Mouse (Mus musculus) B cell, adult (primary cell): Measurements from ENCODE around the gene Mfsd4b1. TPM values are rescaled to one million over a fixed set of nuclear protein-coding genes. Genes with fewer than 3 reads are reported as not detected.

ENCODE experiments used
- total RNA-seq: library from RNA; stranded (reverse); gene quantifications from 4 replicates; pipeline ENCODE4 v1.2.4, GENCODE M21; 2023; ENCODE audit not compliant: inconsistent age

The Mfsd4b1 gene
- not detected in 4 replicates for total RNA-seq

DNA sequence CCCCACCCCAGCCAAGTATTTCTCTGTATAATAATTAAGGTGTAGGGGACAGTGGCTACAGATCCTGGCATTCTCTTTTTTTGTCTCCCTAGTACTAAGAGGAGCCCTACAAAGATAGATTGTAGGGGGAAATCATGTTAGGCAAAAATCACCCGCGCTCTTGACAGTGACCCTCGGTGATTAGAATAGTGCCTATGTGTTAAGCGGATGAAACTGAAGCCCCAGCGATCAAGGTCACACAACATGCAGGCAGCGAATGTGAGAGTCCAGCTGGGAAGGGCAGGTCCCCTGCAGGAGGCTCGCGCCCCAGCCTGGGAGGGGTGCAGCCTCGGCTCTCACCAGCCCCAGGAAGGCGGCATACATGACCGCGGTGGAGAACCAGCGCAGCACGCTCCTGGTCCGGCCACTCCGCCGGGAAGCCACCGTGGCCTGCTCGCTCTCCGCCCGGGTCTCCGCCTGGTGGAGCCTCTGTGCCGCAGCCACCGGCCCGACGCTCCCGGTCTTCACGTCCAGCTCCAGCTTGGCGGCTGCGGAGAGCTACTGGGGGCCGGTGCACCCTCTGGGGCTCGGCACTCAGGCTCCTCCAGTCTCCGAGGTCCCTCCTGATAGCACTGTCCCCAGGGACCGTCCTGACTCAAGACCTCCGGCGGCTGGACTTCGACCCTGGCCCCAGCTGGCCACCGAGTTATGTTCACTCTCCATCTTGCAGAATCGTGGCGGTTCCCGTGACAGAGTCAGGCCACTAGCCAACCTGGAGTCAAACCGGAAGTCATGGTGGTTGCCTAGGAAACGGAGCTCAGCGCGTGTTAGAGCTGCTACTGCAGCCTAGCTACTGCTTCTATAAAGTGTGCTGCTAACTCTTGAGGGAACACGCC, at the start of gene Mfsd4b1:
Mfsd4b1 (minus strand) TSS at position 715 of the 875 bp plus-strand sequence.

DNA sequence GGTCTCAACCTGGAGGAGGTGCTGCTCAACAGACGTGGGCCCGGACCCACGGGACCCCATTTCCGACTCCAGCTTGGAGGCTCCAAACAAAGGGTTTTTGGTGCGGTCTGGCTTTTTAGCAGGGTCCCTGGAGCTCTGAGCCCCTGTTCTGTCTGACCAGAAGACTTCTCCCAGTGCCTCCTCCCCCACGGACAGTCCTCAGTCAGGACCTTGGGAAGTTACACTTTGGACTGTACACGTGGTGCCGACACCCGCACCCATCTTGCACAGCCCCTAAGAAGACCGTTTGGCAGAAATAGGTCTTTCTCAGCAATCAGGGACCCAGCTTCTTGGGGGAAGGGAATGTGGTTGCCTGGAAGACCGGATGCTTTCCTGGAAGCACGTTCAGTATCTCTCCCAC, 38.6 kb downstream of the Mfsd4b1 start, which contains the start of gene Mfsd4b5:
Mfsd4b5 (minus strand) TSS at position 181 of the 400 bp plus-strand sequence.

DNA sequence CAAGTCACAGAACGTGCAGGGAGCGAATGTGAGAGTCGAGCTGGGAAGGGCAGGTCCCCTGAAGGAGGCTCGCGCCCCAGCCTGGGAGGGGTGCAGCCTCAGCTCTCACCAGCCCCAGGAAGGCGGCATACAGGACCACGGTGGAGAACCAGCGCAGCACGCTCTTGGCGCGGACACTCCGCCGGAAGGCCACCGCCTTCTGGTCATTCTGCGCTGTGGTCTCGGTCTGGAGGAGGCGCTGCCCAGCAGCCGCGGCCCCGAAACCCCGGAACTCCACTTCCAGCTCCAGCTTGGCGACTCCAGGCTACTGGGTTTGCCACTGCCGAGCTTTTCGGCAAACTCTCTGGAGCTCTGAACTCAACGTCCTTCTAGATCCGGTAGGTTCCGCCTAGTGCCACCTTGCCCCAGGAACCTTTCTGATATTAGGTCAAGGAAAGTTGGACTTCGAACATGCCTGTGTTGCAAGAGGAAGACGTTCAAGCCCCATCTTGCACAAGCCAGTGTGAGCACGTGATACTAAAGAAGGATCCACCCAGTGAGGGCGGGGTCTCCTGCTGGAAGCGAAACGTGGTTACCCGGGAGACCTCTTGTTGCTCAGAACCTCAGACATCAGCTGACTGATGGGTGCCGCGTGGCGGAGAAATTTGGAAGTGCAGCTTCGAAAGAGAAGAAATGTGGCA, 65.2 kb downstream of the Mfsd4b1 start, which contains the start of gene Mfsd4b3:
Mfsd4b3 (minus strand) TSS at position 393 of the 680 bp plus-strand sequence.

Other genes with a start within 250 kb of the Mfsd4b1 start
- gene Mfsd4b4, start 126.0 kb downstream of the Mfsd4b1 start, total RNA-seq: 3.4 to 4.4 TPM (median 3.8 TPM) in 4 replicates
- not detected in 4 replicates for gene Mfsd4b2, start 98.3 kb downstream of the Mfsd4b1 start, total RNA-seq
- gene Mfsd4b3, start 65.1 kb downstream of the Mfsd4b1 start, total RNA-seq: not detected in 4 replicates
- 0.60 TPM in 1 of 4 replicates, not detected in the others for gene Mfsd4b5, start 38.6 kb downstream of the Mfsd4b1 start, total RNA-seq
- gene Slc16a10, start 117.0 kb upstream of the Mfsd4b1 start, total RNA-seq: 7.4 to 10.2 TPM (median 7.9 TPM) in 4 replicates
- 17.7 to 23.4 TPM (median 20.9 TPM) in 4 replicates for gene Rpf2, start 221.8 kb upstream of the Mfsd4b1 start, total RNA-seq
- 24.4 to 34.0 TPM (median 32.2 TPM) in 4 replicates for gene Gtf3c6, start 232.8 kb upstream of the Mfsd4b1 start, total RNA-seq